Mouse (Mus musculus) lung, postnatal 0 days (tissue): Measurements from ENCODE around the gene Pcyox1.

Experiments used
- CTCF ChIP-seq: IDR thresholded peaks from 2 replicates; pipeline ENCODE4 v1.5.1; 2016; ENCODE audit warnings: antibody characterized with exemption, mild to moderate bottlenecking
- EP300 ChIP-seq: IDR thresholded peaks from 2 replicates; pipeline ENCODE4 v1.6.1; 2016; ENCODE audit warnings: antibody characterized with exemption, mild to moderate bottlenecking, control low read depth

DNA sequence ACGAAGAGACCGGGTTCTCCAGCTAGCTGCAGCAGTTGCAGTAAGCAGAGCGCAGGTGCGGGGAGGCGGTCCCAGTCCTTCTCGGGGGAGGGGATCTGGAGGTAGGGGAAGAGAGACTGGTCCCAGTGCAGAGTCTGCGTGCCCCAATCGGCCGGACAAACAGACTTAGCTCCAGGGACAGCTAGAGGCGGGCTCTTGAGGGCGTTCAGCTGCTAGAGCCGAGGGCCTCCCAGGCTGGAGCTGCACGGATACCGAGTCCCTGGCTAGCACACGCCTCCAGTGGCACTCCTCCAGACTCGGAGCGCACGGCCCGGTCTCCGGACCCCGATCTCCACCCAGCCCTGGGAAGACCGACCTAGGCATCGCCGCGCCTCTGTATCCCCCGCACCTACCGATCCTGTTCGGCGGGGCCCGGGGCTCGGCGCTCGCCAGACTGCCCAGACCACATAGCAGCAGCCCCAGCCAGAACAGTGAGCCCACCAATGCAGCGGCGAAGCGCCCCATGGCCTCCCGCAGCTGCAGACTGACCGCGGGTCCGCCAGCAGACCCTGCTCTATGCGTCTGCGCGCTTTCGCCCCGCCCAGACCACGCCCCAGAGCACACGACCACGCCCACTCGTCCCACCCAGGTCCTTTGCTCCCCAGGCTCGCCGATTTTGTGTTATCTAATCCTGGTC is at the start of gene Pcyox1:
- TF ChIP-seq CTCF (no peak), EP300 (no peak)
